Mouse (Mus musculus): Measurements from ENCODE around the gene Cfd. TPM values are rescaled to one million over a fixed set of nuclear protein-coding genes. Genes with fewer than 3 reads are reported as not detected.

The Cfd gene
- total and polyA plus RNA-seq, 3 experiments, result 22.9 to 490 (median 98.7) TPM

GRCm38 (mm10) chr10:79929967-79930825, 39.5 kb downstream of the Cfd start:
- no peak for DNase-seq
- Histone ChIP-seq H3K79me2 (replicated peaks; ENCODE audit: control insufficient read depth, insufficient read depth, low read length) (no peaks in the 10 kb centered on the region), H3K27me3 (ENCODE audit: control insufficient read depth, insufficient read depth, low read length) (no peaks in the 10 kb centered on the region), H3K27ac (no peak overlapping the region), H3K9ac (ENCODE audit: low read depth, low read length) (no peak overlapping the region), H3K4me1 (ENCODE audit: control insufficient read depth, insufficient read depth, low read length) (peaks cover 25% of the 10 kb centered on the region), H3K4me3 (no peak overlapping the region), H3K36me3 (ENCODE audit: control insufficient read depth, insufficient read depth, low read length) (no peaks in the 10 kb centered on the region)
- 88% methylated on average over 18 of the region's 18 CpGs for WGBS
- no peak for TF ChIP-seq CTCF (IDR thresholded peaks at IDR 0.05)
- TF ChIP-seq POLR2A (IDR thresholded peaks at IDR 0.05; ENCODE audit: insufficient read depth, low read depth, low read length), result no peak
- TF ChIP-seq EP300 (IDR thresholded peaks at IDR 0.05; ENCODE audit: insufficient read depth, low read depth, low read length), result no peak
- intact Hi-C loops (cut with DNase I), result loop anchor here (5.0 kb wide), 1 partner anchor 212 kb away; the partner anchor contains the start of gene Cbarp

GRCm38 (mm10) chr10:79930826-79931186, 40.2 kb downstream of the Cfd start:
- H3K27me3 ChIP-seq (ENCODE audit: control insufficient read depth, insufficient read depth, low read length), result no peaks in the 10 kb centered on the region
- no peak for DNase-seq
- TF ChIP-seq CTCF (IDR thresholded peaks at IDR 0.05) (no peak), POLR2A (IDR thresholded peaks at IDR 0.05; ENCODE audit: insufficient read depth, low read depth, low read length) (no peak), EP300 (IDR thresholded peaks at IDR 0.05; ENCODE audit: insufficient read depth, low read depth, low read length) (no peak)
- H3K9ac ChIP-seq (ENCODE audit: low read depth, low read length), result no peak overlapping the region
- intact Hi-C loops (cut with DNase I), result no loop called here
- no peak overlapping the region for H3K27ac ChIP-seq
- no peaks in the 10 kb centered on the region for H3K79me2 ChIP-seq (replicated peaks; ENCODE audit: control insufficient read depth, insufficient read depth, low read length)
- peaks cover 25% of the 10 kb centered on the region for H3K4me1 ChIP-seq (ENCODE audit: control insufficient read depth, insufficient read depth, low read length)
- 96% methylated on average over 16 of the region's 16 CpGs for WGBS
- no peaks in the 10 kb centered on the region for H3K36me3 ChIP-seq (ENCODE audit: control insufficient read depth, insufficient read depth, low read length)
- no peak overlapping the region for H3K4me3 ChIP-seq

GRCm38 (mm10) chr10:79931797-79932196, 41.1 kb downstream of the Cfd start:
- no peak overlapping the region for H3K9ac ChIP-seq (ENCODE audit: low read depth, low read length)
- no peaks in the 10 kb centered on the region for H3K79me2 ChIP-seq (replicated peaks; ENCODE audit: control insufficient read depth, insufficient read depth, low read length)
- 88% methylated on average over 9 of the region's 9 CpGs for WGBS
- no peak overlapping the region for H3K4me3 ChIP-seq
- no peaks in the 10 kb centered on the region for H3K36me3 ChIP-seq (ENCODE audit: control insufficient read depth, insufficient read depth, low read length)
- intact Hi-C loops (cut with DNase I), result no loop called here
- no peak for DNase-seq
- no peaks in the 10 kb centered on the region for H3K27me3 ChIP-seq (ENCODE audit: control insufficient read depth, insufficient read depth, low read length)
- no peak for TF ChIP-seq POLR2A (IDR thresholded peaks at IDR 0.05; ENCODE audit: insufficient read depth, low read depth, low read length)
- TF ChIP-seq CTCF (IDR thresholded peaks at IDR 0.05), result no peak
- TF ChIP-seq EP300 (IDR thresholded peaks at IDR 0.05; ENCODE audit: insufficient read depth, low read depth, low read length), result no peak
- no peak overlapping the region for H3K27ac ChIP-seq
- peaks cover 29% of the 10 kb centered on the region for H3K4me1 ChIP-seq (ENCODE audit: control insufficient read depth, insufficient read depth, low read length)

GRCm38 (mm10) chr10:79932736-79933135, 42.1 kb downstream of the Cfd start:
- Histone ChIP-seq H3K27me3 (ENCODE audit: control insufficient read depth, insufficient read depth, low read length) (no peaks in the 10 kb centered on the region), H3K27ac (peak overlapping the region; percentile 28), H3K36me3 (ENCODE audit: control insufficient read depth, insufficient read depth, low read length) (no peaks in the 10 kb centered on the region), H3K4me3 (no peak overlapping the region), H3K9ac (ENCODE audit: low read depth, low read length) (no peak overlapping the region), H3K4me1 (ENCODE audit: control insufficient read depth, insufficient read depth, low read length) (peaks cover 31% of the 10 kb centered on the region), H3K79me2 (replicated peaks; ENCODE audit: control insufficient read depth, insufficient read depth, low read length) (no peaks in the 10 kb centered on the region)
- DNase-seq, result peak; percentile 79 to 85
- WGBS, result 26% methylated on average over 8 of the region's 8 CpGs
- TF ChIP-seq CTCF (IDR thresholded peaks at IDR 0.05) (0 out of 2 replicates have a peak, but pooled peaks have one; percentile 2), EP300 (IDR thresholded peaks at IDR 0.05; ENCODE audit: insufficient read depth, low read depth, low read length) (peak; percentile 73; the same call in 1 of the 2 replicates), POLR2A (IDR thresholded peaks at IDR 0.05; ENCODE audit: insufficient read depth, low read depth, low read length) (no peak)
- intact Hi-C loops (cut with DNase I), result no loop called here

GRCm38 (mm10) chr10:79933145-79933679, 42.6 kb downstream of the Cfd start:
- 53% methylated on average over 9 of the region's 9 CpGs for WGBS
- no peak overlapping the region for H3K9ac ChIP-seq (ENCODE audit: low read depth, low read length)
- peak overlapping the region; percentile 28 for H3K27ac ChIP-seq

GRCm38 (mm10) chr10:79933861-79934260, 43.2 kb downstream of the Cfd start:
- no peak overlapping the region for H3K9ac ChIP-seq (ENCODE audit: low read depth, low read length)
- DNase-seq, result no peak
- intact Hi-C loops (cut with DNase I), result no loop called here
- H3K4me1 ChIP-seq (ENCODE audit: control insufficient read depth, insufficient read depth, low read length), result peaks cover 31% of the 10 kb centered on the region
- no peaks in the 10 kb centered on the region for H3K79me2 ChIP-seq (replicated peaks; ENCODE audit: control insufficient read depth, insufficient read depth, low read length)
- no peak overlapping the region for H3K4me3 ChIP-seq
- 46% methylated on average over 6 of the region's 6 CpGs for WGBS
- TF ChIP-seq POLR2A (IDR thresholded peaks at IDR 0.05; ENCODE audit: insufficient read depth, low read depth, low read length) (no peak), EP300 (IDR thresholded peaks at IDR 0.05; ENCODE audit: insufficient read depth, low read depth, low read length) (no peak), CTCF (IDR thresholded peaks at IDR 0.05) (no peak)
- H3K36me3 ChIP-seq (ENCODE audit: control insufficient read depth, insufficient read depth, low read length), result no peaks in the 10 kb centered on the region
- H3K27ac ChIP-seq, result peak overlapping the region; percentile 53; the same call in 1 of the 2 replicates
- no peaks in the 10 kb centered on the region for H3K27me3 ChIP-seq (ENCODE audit: control insufficient read depth, insufficient read depth, low read length)

More at GRCm38 (mm10) chr10:79933145-79933679, 42.6 kb downstream of the Cfd start:
- Histone ChIP-seq H3K79me2 (replicated peaks; ENCODE audit: control insufficient read depth, insufficient read depth, low read length) (no peaks in the 10 kb centered on the region), H3K4me1 (ENCODE audit: control insufficient read depth, insufficient read depth, low read length) (peaks cover 31% of the 10 kb centered on the region), H3K4me3 (no peak overlapping the region), H3K36me3 (ENCODE audit: control insufficient read depth, insufficient read depth, low read length) (no peaks in the 10 kb centered on the region), H3K27me3 (ENCODE audit: control insufficient read depth, insufficient read depth, low read length) (no peaks in the 10 kb centered on the region)
- TF ChIP-seq POLR2A (IDR thresholded peaks at IDR 0.05; ENCODE audit: insufficient read depth, low read depth, low read length), result no peak
- no peak for TF ChIP-seq CTCF (IDR thresholded peaks at IDR 0.05)
- no peak for TF ChIP-seq EP300 (IDR thresholded peaks at IDR 0.05; ENCODE audit: insufficient read depth, low read depth, low read length)
- DNase-seq, result peak in 1 of 2 experiments; percentile 55
- intact Hi-C loops (cut with DNase I), result no loop called here

All from heart, adult 2 months (tissue).